Mouse (Mus musculus) MEL-GATA-1-ER (cell line): ENCODE data around the gene Rnf26.
"Not testable (repeated sequence)": the region's sequence is repeated elsewhere in the genome, so short reads cannot be mapped to it uniquely, and the experiment has no call there.

Source experiments
- DNase-seq: peaks from one replicate; pipeline ENCODE4 v3.0.0-alpha.2; 2012; ENCODE audit warnings: low read depth; ENCODE audit errors: extremely low read depth

The Rnf26 gene

DNA sequence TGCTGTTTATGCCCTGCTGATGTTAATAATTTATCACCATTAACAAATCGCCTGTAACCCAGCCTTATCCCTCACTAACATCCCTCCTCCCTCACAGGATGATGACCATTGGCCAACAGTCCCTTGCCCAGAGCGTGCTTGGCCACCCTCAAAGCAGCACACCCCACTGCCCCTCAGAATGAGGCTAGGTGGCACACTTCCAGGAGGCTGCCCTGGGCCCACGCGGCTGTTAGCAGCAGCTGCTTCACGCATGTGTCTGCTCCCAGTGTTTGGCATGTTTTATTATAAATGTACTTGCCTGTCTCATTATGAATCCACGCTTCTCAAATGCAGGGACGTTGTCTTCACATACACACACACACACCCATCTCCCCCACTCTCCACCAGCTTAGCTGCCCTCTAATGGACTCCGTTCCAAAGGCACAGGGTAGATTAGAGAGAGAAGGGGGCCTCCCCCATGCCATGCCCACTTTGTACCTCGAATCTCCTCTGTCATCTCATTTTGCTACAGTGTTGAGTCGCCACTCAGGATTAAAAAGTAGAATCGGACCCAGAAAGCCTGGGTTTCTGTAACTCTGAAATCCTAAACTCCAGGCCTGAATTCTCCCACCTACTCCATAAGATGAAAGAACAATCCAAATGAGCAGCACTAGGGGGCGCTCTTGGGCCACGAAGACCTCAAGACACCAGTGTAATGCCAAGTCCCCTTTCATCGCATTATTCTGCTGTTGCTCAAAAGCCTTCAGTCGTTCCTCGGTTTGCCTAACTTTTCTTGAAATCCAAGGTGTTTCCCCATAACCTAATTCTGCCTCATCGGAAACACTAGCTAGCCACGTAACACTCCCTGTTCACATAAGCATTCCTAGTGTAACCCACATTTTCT is 12.5 kb upstream of the Rnf26 start:
- DNase-seq: peak; percentile 67

DNA sequence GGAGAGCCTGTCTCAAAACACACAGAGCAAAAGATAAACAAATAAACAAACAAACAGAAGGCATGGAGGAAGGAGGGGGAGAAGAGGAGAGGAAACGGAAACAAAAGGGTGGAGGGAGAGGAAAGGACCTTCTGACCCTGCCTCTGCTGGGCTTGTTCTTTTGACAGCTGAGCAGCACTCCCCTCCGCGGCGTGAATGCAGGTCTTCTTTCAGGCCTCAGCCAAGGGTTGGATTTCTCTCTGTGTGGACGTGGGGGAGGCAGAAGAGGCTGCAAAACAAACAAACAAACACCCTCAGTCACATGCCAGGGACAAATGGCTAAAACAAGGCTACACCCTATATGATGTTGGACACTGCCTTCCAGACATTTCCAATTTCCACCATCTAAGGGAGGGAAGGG is 11.7 kb upstream of the Rnf26 start:
- DNase-seq: no peak

DNA sequence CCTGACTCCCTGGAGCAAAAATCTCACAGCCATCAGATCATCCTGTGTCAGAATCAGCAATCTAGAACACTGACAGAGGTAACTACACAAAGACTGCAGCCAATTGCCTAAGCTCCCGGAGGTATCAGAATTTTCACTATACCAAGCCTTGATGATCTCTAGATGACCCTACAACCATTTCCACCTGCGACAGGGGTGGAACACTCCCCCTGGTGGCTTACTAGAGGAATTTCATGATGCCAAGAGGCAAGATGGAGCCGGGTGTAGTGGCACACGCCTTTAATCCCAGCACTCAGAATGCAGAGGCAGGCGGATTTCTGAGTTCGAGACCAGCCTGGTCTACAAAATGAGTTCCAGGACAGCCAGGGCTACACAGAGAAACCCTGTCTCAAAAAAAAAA is 11.0 kb upstream of the Rnf26 start:
- no peak for DNase-seq

DNA sequence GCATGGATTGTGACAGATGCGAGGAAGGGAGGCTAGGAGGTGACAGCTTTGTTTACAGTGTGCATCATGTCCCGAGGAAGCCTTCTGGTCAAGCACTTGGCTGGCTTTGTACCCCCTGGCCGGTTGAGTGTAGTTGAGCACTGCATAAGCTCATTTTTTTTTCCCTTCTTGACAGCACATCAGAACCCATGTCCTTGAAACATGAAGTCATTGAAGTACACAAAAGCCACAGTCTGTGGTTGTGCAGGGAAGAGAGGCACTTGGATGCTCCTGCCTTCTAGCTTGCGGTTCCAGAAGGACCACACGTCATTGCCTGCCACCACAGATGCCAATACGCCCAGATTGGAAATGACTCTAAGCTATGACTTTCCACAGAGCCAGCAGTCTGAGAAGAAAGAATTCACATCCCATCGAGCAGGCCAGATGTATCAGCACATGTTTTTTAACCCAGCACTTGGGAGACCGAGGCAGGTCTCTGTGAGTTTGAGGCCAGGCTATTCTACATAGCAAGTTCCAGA is 6.7 kb upstream of the Rnf26 start:
- DNase-seq: no peak

DNA sequence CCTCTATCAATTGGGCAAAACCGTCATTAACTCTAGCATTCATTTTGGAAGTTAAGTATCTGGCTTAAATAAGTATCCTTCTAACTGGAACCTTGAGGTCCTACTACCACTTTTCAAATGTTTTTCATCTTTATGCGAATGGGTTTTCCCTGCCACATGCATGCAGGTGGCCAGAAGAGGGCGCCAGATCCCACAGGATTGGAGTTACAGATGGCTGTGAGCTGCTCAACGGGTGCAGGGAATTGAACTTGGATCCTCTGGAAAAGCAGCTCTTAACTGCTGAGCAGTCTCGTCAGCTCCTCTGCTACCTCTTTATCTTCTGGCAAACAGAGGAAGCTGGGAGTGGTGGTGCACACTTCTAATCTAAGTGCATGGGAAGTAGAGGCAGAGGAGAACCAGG is 5.7 kb upstream of the Rnf26 start:
- no peak for DNase-seq

DNA sequence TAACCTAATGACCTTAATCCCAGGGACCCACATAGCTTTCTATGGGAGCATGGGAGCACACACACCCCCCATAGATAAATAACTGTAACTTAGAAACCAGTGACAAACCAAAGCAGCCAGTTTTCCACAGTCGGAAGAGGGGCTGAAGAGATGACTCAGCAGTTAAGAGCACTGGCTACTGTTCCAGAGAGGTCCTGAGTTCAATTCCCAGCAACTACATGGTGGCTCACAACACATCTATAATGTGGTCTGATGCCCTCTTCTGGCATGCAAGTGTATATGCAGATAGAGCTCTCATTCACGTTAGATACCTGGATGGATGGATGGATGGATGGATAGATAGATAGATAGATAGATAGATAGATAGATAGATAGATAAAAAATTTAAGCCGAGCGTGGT is 2.9 kb upstream of the Rnf26 start:
- DNase-seq: no peak

DNA sequence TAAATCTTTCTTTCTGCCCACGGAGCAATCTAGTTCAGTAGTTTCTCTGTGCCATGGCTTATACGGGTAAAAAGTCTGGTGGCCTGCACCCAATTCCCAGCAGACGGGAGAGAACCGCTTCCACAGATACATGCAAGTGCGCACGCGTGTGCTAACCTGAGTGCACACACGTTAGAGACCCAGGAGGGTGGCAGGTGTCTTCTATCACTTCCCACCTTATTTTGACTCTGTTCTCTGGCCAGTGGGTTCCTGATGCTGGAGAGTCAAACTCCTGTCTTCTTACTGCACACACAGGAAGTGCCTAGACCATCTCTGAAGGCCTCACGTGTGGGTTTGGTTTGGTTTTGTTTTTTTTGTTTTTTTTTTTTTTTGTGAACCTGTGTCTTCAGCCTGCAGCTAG is 2.3 kb upstream of the Rnf26 start:
- no peak for DNase-seq

DNA sequence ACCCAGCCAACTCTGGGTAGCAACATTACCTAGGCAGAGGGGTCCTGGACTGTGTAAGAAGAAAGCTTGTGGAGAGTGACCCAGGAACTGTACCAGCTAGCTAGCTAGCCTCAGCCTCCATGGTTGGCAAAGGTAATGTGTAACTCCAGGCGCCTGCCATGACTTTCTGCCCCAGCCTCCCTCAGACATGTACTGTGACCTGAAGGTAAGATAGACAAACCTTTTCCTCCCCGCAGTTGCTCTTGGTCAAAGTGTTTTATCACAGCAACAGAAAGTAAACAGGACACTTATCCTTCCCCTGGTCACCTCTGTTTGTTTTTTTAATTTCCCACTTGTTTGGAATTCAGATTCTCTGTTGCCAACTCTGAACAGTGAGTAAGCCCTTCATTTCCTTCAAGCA is 1.1 kb upstream of the Rnf26 start:
- no peak for DNase-seq

DNA sequence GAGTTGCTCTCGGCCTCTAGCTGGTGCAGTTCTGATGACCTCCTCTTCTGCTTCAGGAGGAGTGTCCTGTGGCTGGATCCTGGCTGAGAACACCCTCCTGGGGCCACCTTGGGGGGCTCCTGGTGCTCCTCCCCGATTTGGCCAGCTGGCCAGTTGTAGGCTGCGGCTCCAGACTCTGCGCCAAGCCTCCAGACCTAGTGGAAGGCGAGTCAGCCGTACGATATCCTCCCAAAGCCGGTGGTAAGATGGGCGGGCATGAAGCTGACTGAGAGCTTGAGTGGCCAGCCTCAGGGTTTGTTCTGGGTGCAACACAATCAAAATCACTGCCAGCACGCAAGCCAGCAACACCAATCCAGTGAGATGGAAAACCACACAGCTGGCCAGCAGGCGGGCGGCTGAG is 1.4 kb downstream of the Rnf26 start:
- DNase-seq: not testable (repeated sequence)

DNA sequence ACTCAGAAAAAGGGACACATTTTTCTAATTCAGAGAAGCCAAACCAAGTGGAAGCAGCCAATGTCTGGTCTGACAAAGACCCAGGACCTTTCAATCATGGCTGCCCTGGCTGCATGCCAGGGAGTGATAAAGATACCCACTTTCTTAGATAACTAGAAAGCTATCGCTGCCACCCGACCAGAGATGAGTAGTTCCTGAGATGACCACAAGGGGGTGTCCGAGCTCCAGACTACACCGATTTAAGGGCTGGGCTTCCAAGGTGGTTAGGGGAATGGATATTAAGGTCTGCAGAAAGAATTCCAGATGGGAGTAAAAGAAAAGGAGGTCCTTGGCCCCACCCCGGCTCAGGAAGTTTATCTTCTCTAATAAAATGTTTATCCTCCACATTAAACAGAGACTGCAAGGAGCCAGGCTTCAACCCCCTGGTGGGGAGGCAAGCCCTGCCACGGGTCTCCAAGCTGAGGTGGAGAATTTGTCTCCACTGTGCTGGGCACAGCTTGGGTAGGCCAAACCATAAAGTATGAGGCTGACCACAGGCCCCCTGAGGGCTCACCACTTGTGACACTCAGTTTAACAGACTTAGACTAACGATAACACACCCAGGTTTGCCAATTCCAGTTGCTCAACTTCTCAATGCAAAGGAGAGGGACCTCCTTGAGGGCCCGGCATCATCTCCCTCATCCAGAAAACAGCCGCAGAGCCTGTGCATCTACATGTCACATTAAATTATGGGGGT is 3.8 kb downstream of the Rnf26 start:
- DNase-seq: no peak

DNA sequence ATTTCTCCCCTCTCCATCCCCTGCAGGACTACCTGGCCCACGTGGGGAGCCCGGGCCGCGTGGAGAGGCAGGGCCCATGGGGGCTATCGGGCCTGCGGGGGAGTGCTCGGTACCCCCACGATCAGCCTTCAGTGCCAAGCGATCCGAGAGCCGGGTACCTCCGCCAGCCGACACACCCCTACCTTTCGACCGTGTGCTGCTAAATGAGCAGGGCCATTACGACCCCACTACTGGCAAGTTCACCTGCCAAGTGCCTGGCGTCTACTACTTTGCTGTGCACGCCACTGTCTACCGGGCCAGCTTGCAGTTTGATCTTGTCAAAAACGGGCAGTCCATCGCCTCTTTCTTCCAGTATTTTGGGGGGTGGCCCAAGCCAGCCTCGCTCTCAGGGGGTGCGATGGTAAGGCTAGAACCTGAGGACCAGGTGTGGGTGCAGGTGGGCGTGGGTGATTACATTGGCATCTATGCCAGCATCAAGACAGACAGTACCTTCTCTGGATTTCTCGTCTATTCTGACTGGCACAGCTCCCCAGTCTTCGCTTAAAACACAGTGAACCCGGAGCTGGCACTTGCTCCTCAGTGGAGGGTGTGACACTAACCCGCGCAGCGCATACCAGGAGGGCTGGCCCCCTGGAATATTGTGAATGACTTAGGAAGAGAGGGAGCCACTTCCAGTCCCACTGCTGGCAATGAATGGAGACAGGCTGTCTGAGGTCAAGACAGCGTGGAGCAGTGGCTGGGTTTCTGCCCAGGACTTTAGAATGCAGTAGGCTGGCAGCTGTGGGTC is 4.9 kb downstream of the Rnf26 start:
- DNase-seq: no peak

DNA sequence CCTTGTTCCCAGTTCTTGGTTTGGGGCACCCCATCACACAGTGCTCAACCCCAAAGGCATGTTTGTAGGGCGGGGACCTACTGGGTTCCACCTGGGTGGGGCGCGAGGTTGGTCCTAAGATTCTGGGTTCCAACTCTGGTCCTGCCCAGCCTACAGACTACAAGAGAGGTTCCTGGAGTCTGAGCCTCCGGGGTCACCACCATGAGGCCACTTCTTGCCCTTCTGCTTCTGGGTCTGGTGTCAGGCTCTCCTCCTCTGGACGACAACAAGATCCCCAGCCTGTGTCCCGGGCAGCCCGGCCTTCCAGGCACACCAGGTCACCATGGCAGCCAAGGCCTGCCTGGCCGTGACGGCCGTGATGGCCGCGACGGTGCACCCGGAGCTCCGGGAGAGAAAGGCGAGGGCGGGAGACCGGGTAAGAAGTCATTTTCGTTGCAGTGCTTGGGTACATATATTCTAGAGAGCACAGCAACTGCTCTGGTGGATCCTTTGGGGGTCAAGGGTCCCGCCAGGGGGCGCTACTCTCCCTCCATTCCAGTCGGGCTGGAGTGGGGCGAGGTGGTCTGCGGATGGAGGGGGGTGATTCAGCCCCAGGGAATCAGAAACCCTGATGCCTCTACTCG is 5.6 kb downstream of the Rnf26 start:
- DNase-seq: no peak

DNA sequence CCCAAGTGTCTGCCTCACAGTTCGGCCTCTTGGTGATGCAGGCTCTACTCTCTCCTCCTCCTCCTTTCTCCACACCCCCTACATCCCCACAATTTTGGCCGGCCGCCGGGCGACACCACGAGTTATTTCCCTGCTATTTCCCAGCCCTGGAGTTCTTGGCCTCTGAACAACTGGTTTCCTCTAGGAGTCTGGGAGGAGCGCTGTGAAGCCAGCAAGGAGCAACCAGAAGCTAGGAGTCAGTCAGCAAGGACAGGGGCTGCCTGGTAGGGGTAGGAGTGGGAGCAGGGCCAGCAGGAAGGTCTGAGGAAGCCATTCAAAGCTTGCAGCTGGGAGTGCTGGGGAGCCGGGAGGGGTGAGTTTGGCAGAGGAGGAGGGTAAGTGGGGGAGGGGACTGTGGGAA is 6.2 kb downstream of the Rnf26 start, which contains the start of gene C1qtnf5:
TSS of gene C1qtnf5 (plus strand) at position 136 of the 400 bp plus-strand sequence.
- DNase-seq: no peak

DNA sequence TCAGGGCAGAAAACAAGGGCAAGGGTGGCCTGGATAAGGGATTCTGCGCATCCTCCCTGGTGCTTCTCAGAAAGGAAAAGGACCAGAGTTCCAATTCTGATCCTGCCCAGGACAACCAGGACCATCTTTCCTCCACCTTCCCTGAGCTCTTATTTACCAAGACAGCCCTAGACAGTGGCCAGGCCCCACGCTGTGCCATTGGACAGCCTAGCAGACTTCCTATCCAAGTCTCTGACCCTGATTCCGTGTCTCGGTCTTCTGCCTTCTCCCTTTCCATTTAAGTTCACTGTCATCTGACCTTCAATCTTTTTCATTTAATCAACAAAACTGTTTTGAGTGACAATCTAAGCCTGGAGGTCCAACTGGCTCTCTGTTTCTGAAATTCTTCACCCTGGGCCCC is 6.7 kb downstream of the Rnf26 start:
- no peak for DNase-seq

DNA sequence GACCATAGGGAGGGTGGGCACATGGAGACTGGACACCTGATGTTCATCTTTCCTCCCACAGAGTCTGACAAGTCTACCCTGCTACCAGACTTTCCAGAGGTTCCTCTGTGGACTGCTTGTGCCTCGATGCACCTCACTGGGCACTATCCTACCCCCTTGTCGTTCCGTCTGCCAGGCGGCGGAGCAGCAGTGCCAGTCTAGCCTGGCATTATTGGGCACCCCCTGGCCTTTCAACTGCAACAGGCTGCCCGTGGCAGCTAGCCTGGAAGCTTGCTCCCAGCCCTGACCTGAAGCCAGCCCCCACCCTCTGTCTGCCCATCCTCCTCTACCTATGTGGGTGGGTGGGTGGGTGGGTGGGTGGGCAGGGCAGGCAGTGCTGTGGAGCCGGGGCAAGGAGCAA is 7.1 kb downstream of the Rnf26 start:
- DNase-seq: no peak

DNA sequence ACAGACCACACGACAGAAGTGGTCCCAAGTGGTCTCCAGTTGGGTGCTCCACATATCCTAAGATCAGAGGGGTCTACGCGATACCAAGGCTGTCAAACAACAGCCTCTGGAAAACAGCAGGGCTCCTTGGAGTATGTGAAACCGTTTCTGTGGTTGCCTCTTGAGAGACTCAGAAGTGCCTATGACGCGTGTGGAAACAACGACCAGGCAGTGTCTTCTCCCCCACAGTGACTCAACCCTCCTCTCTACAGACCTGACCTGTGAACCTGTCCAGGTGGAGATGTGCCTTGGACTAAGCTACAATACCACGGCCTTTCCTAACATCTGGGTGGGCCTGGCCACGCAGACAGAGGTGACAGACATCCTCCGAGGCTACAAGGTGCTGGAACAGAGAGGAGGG is 7.5 kb downstream of the Rnf26 start:
- DNase-seq: no peak

DNA sequence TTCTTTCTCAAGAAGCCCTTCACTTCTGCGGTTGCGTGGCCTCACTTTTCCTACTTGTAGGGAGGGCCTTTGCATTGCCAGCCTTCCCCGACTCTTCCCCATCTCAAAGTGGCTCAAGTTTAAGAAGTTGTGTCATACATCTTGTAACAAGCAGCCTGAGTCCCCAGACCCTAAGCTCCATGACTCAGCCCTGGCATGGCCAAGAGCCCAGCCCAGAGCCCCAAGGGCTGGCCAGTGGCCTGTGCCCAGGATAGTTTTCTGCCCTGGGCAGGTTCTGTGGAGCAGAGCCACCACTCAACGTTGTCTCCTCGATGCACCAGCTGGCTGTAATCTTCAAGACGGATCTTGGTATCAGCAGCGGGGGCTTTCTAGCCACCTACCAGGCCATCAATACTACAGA is 8.4 kb downstream of the Rnf26 start:
- DNase-seq: no peak

DNA sequence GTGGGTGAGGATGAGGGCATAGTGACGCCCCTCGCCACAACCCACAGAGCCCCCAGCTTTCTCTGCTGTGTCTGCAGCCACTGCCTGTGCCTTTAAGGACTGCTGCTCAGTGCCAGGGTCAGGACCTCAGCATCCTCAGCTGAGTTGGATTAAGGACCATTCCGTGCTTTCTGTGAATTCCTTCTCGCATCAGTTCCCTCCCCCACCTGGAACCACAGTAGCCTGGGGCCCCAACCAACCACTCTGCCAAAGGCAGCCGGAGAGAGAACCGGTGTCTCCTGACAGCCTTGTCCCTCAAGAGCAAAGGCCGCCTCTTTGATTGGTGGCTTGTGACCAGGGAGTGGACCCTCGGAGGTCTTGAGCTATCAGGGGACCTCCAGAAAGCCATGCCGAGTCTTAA is 11.8 kb downstream of the Rnf26 start, which contains the start of gene Mfrp:
TSS of gene Mfrp (plus strand) at position 240 of the 400 bp plus-strand sequence.
- DNase-seq: no peak

DNA sequence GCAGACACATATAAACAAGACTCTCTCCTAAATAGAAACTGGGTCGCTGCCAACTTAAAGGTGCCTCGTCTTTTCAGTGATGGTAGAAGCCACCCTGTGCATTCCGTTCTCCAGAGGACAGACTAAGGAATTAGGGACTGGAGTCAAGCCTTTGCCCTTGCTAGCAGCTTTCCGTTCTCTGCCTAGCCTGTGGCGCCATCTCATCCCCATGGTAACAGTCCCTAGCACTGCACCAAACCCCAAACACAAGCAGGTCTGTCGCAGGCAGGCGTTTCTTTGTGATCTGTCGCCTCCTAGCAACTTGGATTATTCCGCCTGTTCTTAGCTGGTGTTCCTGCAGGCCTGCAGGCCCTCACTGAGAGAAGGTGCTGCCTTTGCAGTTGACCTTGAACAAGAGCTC is 16.8 kb downstream of the Rnf26 start:
- DNase-seq: no peak

DNA sequence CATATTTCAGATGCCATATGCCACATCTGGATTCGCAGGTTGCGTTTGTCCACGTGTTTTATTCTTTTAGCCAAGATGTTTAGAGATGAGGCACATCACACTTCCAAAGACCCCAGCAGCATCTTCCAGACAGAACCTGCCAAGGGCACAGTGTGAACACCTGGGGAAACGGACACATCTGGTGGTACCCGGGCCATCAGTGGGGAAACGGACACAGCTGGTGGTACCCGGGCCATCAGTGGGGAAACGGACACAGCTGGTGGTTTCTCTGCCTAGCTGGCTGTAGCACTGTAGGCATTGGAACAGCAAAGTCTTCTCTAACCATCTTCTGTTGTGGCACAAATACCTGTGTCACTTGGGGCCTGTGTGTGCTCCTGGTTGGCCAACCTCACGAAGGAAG is 17.5 kb downstream of the Rnf26 start:
- DNase-seq: no peak

DNA sequence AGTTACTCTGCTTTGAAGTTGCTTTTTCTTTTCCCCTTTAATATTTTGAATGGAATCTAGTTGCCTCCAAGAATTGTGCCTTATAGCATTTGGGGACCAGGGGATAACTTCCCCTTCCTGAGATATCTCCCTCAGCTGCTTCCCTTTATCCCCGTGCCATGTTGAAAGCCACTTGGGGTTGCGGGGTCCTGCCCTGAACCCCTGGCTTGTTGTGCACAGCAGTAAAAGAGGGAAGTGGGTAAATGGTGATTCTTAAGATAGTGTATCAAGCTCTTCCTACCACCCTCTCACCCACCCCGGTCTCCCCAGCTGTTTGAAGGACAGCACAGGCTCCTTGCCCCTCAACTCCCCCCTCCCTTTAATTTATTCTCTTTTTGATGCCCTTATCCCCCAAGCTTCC is 18.6 kb downstream of the Rnf26 start:
- peak; percentile 51 for DNase-seq
